Mouse (Mus musculus) layer of hippocampus, postnatal 10 days (tissue): ENCODE data around the gene Dpy19l3. TPM values are rescaled to one million over a fixed set of nuclear protein-coding genes. Genes with fewer than 3 reads are reported as not detected.

Experiments used
- DNase-seq, 2 experiments: peaks; one replicate each; pipeline ENCODE4 v3.0.0; 2021; ENCODE audit warnings: low spot score in 2 of 2
- total RNA-seq, 2 experiments: library from RNA; stranded (reverse); gene quantifications; 2 replicates each; pipeline ENCODE4 v1.2.3; 2021

The Dpy19l3 gene
- total RNA-seq, 2 experiments from 2014 or later = 83.6 to 84.5 TPM

DNA sequence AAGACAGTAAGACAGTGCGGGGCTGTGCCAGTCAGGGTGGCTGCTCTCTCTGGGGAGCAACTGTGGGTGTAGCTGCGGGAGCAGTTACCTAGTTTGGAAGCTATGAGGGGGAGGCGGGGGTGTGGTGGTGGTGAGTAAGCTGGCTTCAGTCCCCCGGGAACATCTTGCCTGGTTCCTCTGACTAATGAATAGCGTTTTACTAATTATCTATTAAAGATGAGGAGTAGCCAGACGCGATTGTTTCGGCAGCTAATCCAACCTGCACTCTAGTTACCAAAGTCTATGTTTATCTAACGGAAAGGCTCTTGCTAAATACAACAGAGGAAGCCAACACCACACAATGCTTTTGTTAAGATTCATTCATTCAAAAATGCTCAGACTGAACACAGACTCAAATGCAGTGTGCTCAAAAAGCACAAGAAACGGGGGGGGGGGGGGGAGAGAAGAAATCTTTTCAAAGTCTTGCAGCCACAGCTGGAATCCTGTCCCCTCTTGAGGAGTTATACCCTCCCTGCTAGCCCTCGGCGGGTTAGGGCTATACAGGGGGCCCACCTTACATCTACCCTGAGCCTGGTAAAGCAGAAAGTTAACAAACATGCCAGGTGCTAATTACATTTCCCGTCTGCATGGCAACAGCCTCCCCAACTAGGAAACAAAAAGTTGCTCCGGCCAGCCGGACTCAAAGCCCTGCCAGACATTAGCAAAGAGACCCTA lies 778 bp downstream of the Dpy19l3 start:
- DNase-seq = no peak

DNA sequence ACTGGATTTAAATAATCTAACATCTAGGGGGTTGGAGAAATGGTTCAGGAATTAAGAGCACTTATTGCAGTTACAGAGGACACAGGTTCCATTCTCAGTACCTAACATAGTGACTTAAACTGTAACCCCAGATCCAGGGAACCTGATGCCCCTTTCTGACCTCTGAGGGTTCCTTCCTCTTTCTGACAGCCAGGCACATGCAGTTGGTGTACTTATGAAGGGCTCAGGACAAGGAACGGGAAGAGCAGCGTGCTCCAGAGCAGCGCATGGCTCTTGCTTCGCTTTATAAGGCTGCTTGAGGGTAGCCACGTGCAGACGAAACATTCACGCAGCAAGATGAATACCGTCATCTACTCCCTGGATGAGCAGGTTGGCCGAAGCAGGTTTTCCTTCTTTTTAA lies 3.4 kb downstream of the Dpy19l3 start:
- no peak for DNase-seq

- no peak for DNase-seq
Observed at GRCm38 (mm10) chr7:35747397-35747964, 6.8 kb downstream of the Dpy19l3 start.

DNA sequence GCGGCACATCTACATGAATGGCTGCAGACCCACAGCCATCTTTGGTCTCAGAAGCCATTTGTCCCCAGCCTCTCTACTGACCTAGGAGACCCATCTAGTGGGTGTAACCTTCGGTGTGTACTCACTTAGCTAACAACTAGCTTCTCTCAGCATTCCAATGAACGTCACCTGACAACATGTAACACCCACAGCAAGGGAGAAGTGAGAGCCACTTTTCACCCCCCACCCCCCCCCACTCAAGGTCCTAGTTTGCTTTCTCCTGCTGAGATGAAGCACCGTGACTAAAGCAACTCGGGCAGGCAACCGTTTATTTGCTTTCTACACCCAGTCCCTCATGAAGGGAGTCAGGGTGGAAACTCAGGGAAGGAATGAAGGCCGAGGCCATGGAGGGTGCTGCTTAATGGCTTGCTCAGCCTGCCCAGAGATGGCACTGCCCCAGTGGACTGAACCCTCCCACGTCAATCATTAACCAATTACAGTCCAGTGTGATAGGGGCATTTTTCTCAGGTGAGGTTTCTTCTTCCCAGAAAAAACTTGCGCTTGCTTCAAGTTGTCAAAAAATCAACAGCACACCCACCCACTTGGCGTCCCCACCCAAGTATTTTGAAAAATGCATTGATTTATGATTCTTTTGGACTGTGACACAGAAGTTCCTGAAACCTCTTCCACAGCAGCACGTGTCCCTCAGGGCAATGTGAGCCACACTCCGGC lies 7.4 kb downstream of the Dpy19l3 start:
- no peak for DNase-seq

- no peak for DNase-seq
Observed at GRCm38 (mm10) chr7:35745281-35745702, 9.0 kb downstream of the Dpy19l3 start.

DNA sequence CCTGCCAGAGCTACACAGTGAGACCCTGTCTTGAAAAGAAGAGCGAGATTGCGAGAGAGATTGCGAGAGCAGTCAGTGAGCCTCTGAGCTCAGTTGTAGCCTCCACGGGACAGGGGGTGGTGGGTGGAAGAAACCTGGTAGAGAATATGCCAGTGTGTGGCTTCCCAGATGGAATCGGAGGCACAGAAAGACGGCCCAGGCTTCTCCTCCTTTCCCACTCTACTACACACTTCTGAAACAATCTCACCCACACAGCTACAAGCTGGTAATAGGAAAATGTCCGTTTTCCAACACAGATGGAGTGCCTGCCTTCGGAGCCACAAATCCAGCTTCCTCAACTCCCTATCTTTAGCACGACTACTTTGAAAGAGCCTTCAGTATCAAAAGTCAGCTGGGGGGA lies 9.5 kb downstream of the Dpy19l3 start:
- peak in 1 of 2 experiments; percentile 45 for DNase-seq

- no peak for DNase-seq
Observed at GRCm38 (mm10) chr7:35742310-35742709, 11.9 kb downstream of the Dpy19l3 start.

DNA sequence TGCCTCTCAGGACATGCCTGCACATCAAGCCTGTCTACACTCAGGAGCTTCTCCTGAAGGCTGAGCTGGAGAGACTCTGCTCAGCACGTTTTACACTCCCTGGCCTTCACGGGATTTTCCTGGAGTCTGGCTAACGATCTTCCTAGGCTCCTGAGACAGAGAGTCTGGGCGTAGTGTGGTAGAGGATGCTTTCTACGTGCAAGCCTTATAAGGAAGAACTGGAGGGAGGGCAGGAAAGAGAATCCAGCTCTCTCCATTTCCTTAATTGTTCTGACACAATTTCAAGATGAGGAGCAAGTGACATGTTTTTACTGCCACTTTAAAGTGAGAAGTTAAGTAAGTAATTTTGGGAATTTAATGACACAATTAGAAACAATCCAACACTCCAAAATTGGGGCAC lies 12.4 kb downstream of the Dpy19l3 start:
- DNase-seq = no peak

DNA sequence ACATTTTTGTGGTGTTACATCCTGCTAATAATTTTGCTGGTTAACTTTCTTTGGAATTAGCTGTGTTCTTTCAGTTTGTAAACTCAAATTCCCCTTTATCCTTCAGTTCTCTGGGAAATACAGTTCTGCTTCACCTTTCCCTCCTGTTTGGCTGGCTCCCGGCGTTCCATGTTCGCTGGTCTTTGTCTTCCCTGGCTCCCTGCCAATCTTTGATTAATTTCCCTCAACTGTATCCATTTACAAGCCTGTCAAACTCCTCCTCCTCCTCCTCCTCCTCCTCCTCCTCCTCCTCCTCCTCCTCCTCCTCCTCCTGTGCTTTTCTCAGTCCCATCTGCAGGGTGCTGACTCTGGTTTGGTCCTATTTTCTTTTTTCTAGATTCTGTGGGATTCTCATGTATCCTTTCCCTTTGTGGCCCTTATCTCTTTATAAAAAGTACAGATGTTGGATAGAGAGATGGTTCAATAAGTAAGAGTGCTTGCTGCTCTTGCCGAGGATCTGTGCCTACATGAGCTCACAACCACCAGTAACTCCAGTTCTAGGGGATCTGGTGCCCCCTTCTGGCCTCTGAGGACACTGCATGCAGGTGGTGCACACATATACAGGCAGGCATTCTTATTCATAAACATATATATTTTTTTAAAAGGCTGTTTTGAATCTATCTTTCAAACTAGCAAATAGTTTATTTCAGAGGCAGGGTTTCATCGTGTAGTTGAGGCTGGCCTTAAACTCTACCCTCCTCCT lies 13.6 kb downstream of the Dpy19l3 start:
- DNase-seq = peak; percentile 67

DNA sequence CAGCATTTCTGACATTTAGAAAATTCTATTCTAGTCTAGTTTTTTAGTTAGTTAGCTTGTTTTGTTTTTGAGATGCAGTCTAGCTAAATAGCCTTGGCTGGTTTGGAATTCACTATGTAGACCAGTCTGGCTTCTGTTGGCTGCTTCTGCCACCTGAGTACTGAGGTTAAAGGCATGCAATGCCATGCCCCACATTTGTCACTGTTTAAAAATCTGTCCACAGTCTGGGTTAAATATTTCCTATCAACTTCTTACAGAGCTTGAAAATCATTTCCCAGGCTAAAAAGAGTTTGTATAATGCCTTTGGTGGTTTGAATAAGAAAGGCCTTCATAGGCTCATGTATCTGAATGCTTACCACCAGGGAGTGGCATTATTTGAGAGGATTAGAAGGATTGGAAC lies 15.4 kb downstream of the Dpy19l3 start:
- no peak for DNase-seq

DNA sequence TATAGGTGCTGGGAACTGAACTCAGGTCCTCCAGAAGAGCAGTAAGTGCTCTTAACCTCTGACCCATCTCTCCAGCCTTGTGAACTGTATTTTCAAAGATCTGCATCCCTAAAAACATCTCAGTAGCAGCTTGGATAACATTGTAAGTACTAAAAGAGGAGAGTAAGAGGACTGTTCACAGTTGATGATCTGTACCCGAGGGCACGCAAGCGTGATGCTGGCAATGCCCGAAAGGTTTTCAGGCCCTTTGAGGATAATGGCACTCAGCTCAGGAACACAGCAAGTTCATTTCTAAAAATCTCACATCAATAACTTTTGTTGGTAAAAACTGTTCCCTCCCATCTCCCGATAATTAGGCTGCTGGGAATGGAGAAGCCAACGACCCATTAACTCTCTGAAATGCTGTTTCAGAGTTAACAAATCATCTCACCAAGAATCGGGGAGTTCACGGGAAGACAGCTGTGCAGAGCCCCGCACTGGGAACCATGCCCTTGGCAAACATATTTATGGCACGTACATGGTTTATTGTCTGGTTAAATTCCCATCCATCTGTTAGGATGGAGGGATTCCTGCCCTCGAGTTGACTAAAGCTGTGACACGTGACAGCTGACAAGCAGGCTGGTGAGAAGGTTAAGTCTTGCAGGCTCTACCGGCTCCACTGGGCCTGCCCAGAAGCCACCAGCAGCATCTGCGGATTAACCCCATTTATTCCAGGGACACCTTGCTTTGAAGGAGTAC lies 20.8 kb downstream of the Dpy19l3 start:
- DNase-seq = peak; percentile 69 to 72

DNA sequence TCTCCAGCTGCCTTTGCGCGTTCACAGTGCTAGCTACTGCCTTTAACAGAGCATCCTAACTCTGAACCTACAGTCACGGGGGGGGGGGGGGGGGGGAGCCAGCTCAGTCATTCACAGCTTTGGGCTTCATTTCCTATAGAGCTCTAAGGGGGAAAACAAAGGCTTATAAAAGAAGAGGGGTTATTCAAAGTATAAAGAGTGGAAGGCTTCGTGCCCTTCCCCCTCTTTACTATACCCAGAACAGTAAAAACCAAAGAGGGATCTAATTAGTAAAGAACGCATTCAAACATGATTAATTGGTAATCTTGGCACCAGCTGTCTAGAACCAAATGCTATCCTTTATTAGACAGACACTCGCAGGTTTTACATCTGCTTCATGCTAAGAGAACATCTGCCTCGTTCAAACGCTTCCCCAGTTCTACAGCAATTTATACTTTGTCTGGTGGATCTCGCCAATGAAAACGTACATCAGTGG lies 21.6 kb downstream of the Dpy19l3 start:
- DNase-seq = no peak

DNA sequence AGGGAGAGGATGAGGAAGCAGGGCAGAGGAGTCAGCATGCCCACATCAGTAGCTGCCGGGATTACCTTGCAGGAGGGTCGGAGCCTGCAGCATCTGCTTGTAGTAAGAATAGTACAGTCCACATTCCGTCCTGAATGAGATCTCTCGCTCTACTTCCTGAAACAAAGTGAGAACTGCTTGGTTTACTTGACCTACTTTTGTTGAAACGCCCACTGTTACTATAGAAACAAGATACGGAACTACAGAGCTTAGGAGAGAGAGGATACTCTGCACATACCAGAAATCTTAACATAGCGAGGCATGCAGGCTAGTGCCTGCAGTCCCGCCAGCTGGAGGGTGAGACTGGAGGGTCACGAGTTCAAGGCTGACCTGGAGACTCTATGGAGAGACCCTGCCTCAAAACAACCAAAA lies 24.6 kb downstream of the Dpy19l3 start:
- no peak for DNase-seq

DNA sequence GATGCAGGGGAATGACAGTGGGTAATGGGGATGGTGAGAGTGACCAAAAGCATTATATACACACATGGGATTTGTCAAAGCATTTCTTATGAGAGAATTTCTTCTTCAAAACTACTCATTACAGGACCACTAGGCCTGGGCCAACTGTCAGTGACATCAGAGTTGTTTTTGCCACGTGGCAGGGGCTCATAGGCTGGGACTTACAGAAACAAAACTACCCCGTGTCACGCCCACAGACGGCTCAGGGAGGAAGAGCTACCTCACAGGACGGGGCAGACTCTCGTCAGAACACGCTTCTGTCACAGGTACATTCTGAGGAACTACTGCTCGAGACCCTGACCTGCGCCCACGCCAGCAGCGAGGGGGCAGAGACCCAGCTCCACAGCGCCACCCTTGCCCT lies 25.9 kb downstream of the Dpy19l3 start:
- DNase-seq = no peak

DNA sequence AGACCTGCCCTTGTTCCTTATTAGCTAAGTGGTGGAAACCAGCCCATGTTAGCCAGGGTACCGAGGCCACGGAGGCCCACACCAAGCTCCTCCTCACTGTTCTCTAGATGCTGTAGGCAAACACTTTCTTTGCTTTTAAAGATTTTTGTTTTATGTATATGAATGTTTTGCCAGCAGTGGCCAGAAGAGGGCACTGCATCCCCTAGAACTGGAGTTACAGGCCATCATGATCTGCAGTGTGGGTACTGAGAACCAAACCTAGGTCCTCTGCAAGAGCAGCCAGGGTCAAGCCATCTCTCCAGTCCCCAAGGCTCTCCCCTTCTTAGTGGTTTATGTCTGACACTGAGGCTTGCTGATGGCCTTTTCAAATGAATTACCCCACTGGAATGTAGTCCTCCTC lies 31.2 kb downstream of the Dpy19l3 start:
- DNase-seq = no peak

DNA sequence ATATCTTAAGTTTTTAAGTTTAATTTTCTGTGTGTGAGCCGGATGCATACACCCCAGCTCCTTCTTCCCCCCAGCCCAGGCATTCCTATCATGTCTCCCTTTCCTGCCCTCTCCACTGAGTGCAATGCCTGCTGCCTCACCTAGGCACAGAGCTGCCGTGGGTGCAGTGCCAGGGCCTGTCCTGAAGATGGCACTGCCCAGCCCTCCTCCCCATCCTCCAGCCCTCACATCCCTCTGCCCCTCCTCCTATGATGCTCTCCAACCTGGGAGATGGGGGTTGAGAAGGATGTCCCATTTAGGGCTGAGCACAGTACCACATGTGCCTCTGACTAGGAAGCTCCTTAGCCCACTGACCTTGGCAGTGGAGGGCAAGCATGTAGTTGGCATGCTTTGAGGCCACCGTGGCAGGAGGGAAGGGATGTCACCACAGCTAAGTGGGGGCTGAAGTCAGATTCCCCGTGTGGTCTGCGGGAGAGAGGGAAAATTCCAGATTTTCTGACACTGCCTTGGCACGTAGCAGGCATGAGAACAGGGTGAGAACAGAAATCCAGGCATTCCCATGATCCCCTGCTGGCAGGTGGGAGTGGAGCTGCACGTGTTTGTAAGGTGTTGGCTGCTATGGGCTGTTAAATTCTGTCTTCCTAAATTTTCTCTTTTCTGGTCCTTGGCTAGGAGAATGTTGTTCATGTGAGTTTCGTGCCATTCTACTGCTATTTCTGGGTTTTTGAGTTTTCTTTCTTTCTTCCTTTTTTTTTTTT lies 35.7 kb downstream of the Dpy19l3 start:
- DNase-seq = no peak

DNA sequence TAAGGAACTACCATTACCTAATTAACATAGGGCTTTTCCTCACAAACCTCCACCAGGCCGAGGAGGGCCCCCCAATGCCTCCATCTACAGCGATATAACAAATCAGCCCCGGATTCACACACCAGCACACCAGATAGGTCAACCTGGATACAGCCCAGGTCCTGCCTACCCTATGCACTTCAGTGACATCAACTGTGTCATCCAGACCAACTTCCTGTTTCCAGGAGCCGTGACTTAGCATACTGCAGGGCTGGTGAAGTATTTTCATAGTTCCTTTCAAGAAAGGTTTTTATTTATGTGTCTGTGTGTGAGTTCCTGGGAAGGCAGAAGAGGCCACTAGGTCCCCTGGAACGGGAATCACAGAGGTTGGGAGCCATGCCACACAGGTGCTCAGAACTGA lies 43.9 kb downstream of the Dpy19l3 start:
- DNase-seq = no peak

- DNase-seq = no peak
Observed at GRCm38 (mm10) chr7:35708101-35708500, 46.2 kb downstream of the Dpy19l3 start.

GRCm38 (mm10) chr7:35699005-35699404 lies 55.2 kb downstream of the Dpy19l3 start:
- no peak for DNase-seq

DNA sequence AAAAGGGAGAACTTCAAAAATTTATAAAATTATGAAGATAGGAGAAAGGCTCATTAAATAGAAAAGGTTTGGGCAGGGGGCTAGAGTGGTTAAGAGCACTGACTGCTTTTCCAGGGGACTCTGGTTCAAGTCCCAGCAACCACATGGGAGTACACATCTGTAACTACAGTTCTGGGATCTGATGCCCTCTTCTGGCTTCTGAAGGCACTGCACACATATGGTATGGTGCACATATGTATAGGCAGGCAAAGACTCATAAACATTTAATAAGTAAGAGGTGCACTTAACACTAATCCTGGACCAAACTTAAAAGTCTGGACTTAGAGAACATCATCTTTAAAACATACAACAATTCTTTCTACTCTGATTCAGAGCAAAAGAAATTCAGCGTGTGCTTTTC lies 56.2 kb downstream of the Dpy19l3 start:
- no peak for DNase-seq
